In genomic region chr3:94648755-94649590, GRCm38 (mm10) we compare ENCODE assay signal across 8 mouse cellular contexts. TPM values are rescaled to one million over a fixed set of nuclear protein-coding genes. Genes with fewer than 3 reads are reported as not detected.
DNase-seq lines count a peak whose midpoint lies in the region; ATAC-seq lines count a peak whose summit lies in the region.

No protein-coding gene starts in this region.

- no peak overlapping the region for H3K4me2 ChIP-seq in hindbrain, embryonic 16.5 days (ENCODE audit: low read length)
- H3K4me2 ChIP-seq in hindbrain, embryonic 12.5 days (replicated peaks) = no peak overlapping the region
- no peak overlapping the region for H3K4me2 ChIP-seq in heart, embryonic 16.5 days (ENCODE audit: low read depth, low read length)
- H3K4me2 ChIP-seq in lung, embryonic 16.5 days (ENCODE audit: low read depth, low read length) = no peak overlapping the region

- H3K4me3 ChIP-seq in hindbrain, embryonic 16.5 days (ENCODE audit: low read length) = no peak overlapping the region
- no peak overlapping the region for H3K4me3 ChIP-seq in hindbrain, embryonic 12.5 days
- H3K4me3 ChIP-seq in heart, embryonic 16.5 days (ENCODE audit: low read length) = no peak overlapping the region
- no peak overlapping the region for H3K4me3 ChIP-seq in lung, embryonic 16.5 days (ENCODE audit: low read length)

- H3K9ac ChIP-seq in hindbrain, embryonic 16.5 days (ENCODE audit: low read depth, low read length) = no peak overlapping the region
- H3K9ac ChIP-seq in hindbrain, embryonic 12.5 days = no peak overlapping the region
- 0 out of 2 replicates have a peak overlapping the region, but pooled peaks have one; percentile 9 for H3K9ac ChIP-seq in heart, embryonic 16.5 days (ENCODE audit: low read length)
- no peak overlapping the region for H3K9ac ChIP-seq in lung, embryonic 16.5 days (ENCODE audit: low read length)

- ATAC-seq in hindbrain, embryonic 16.5 days = no peak
- no peak for ATAC-seq in hindbrain, embryonic 12.5 days (ENCODE audit: low FRiP score)
- ATAC-seq in heart, embryonic 16.5 days (replicated peaks; ENCODE audit: extremely low read depth, insufficient read depth, low FRiP score) = peak; percentile 85
- peak; percentile 86 for ATAC-seq in lung, embryonic 16.5 days (ENCODE audit: low read depth)

- no peaks in the 10 kb centered on the region for H3K9me3 ChIP-seq in hindbrain, embryonic 16.5 days (ENCODE audit: control insufficient read depth, low read length)
- H3K9me3 ChIP-seq in hindbrain, embryonic 12.5 days (replicated peaks) = no peaks in the 10 kb centered on the region
- no peaks in the 10 kb centered on the region for H3K9me3 ChIP-seq in heart, embryonic 16.5 days (replicated peaks; ENCODE audit: control insufficient read depth, low read length)
- H3K9me3 ChIP-seq in lung, embryonic 16.5 days (ENCODE audit: control insufficient read depth, low read length) = no peaks in the 10 kb centered on the region

- peak; percentile 25 for DNase-seq in adipocyte (ENCODE audit: low spot score)
- DNase-seq in thymus, postnatal 14 days = no peak
- no peak for DNase-seq in natural killer cell, adult 2 months (ENCODE audit: low spot score in 2 of 2)
- no peak for DNase-seq in spleen, postnatal 10 days (ENCODE audit: low spot score in 2 of 2)

- no peaks in the 10 kb centered on the region for H3K27me3 ChIP-seq in hindbrain, embryonic 16.5 days (replicated peaks; ENCODE audit: control insufficient read depth, insufficient read depth, low read length)
- H3K27me3 ChIP-seq in hindbrain, embryonic 12.5 days = no peaks in the 10 kb centered on the region
- H3K27me3 ChIP-seq in heart, embryonic 16.5 days (ENCODE audit: control insufficient read depth, insufficient read depth, low read length) = no peaks in the 10 kb centered on the region
- H3K27me3 ChIP-seq in lung, embryonic 16.5 days (ENCODE audit: control insufficient read depth, insufficient read depth, low read depth, low read length) = no peaks in the 10 kb centered on the region

- no peaks in the 10 kb centered on the region for H3K36me3 ChIP-seq in hindbrain, embryonic 16.5 days (ENCODE audit: control insufficient read depth, insufficient read depth, low read length)
- no peaks in the 10 kb centered on the region for H3K36me3 ChIP-seq in hindbrain, embryonic 12.5 days
- H3K36me3 ChIP-seq in heart, embryonic 16.5 days (ENCODE audit: control insufficient read depth, insufficient read depth) = no peaks in the 10 kb centered on the region
- no peaks in the 10 kb centered on the region for H3K36me3 ChIP-seq in lung, embryonic 16.5 days (ENCODE audit: control insufficient read depth, insufficient read depth, low read length)

- no peaks in the 10 kb centered on the region for H3K4me1 ChIP-seq in hindbrain, embryonic 16.5 days (ENCODE audit: control insufficient read depth, insufficient read depth, low read depth, low read length)
- H3K4me1 ChIP-seq in hindbrain, embryonic 12.5 days = 0 out of 2 replicates have a peak, but pooled peaks cover 6% of the 10 kb centered on the region
- peaks cover 9% of the 10 kb centered on the region for H3K4me1 ChIP-seq in heart, embryonic 16.5 days (ENCODE audit: control insufficient read depth, insufficient read depth, low read length)
- peaks cover 10% of the 10 kb centered on the region for H3K4me1 ChIP-seq in lung, embryonic 16.5 days (replicated peaks; ENCODE audit: control insufficient read depth, insufficient read depth, low read length)

- peak overlapping the region; percentile 3; the same call in 1 of the 2 replicates for H3K27ac ChIP-seq in hindbrain, embryonic 16.5 days (ENCODE audit: low read depth, low read length)
- H3K27ac ChIP-seq in hindbrain, embryonic 12.5 days = no peak overlapping the region
- H3K27ac ChIP-seq in heart, embryonic 16.5 days (ENCODE audit: low read length) = 0 out of 2 replicates have a peak overlapping the region, but pooled peaks have one; percentile 7
- H3K27ac ChIP-seq in lung, embryonic 16.5 days (ENCODE audit: low read length) = peak overlapping the region; percentile 75

- 44% methylated on average over 6 of the region's 6 CpGs for WGBS in hindbrain, embryonic 16.5 days
- WGBS in hindbrain, embryonic 12.5 days = 47% methylated on average over 6 of the region's 6 CpGs
- WGBS in heart, embryonic 16.5 days = 24% methylated on average over 6 of the region's 6 CpGs
- 12% methylated on average over 6 of the region's 6 CpGs for WGBS in lung, embryonic 16.5 days

RNA-seq across cellular contexts. Expression of gene Gm10972, which starts 6.1 kb away (rescaled TPM):
- polyA plus RNA-seq in hindbrain, embryonic 16.5 days (2015; fragmentation: Nextera tagmentation; extraction: Ambion mirVana) = not detected in 2 replicates
- not detected in 2 replicates for polyA plus RNA-seq in hindbrain, embryonic 12.5 days (2016; fragmentation: Nextera tagmentation; extraction: Ambion mirVana)
- polyA plus RNA-seq in heart, embryonic 16.5 days (2015; fragmentation: Nextera tagmentation; extraction: Ambion mirVana) = not detected in 2 replicates
- not detected in 2 replicates for polyA plus RNA-seq in lung, embryonic 16.5 days (2015; fragmentation: Nextera tagmentation; extraction: Ambion mirVana)

RNA-seq across cellular contexts. Expression of gene Tuft1, which starts 9.7 kb away (rescaled TPM):
- polyA plus RNA-seq in hindbrain, embryonic 16.5 days (2015; fragmentation: Nextera tagmentation; extraction: Ambion mirVana) = 9.0 TPM in 2 replicates
- polyA plus RNA-seq in hindbrain, embryonic 12.5 days (2016; fragmentation: Nextera tagmentation; extraction: Ambion mirVana) = 2.9 and 4.1 TPM in 2 replicates
- polyA plus RNA-seq in heart, embryonic 16.5 days (2015; fragmentation: Nextera tagmentation; extraction: Ambion mirVana) = 6.4 and 7.0 TPM in 2 replicates
- 10.9 and 11.9 TPM in 2 replicates for polyA plus RNA-seq in lung, embryonic 16.5 days (2015; fragmentation: Nextera tagmentation; extraction: Ambion mirVana)

RNA-seq across cellular contexts. Expression of gene Selenbp2, which starts 44.4 kb away (rescaled TPM):
- polyA plus RNA-seq in hindbrain, embryonic 16.5 days (2015; fragmentation: Nextera tagmentation; extraction: Ambion mirVana) = 0.75 TPM in 1 of 2 replicates, not detected in the other
- polyA plus RNA-seq in hindbrain, embryonic 12.5 days (2016; fragmentation: Nextera tagmentation; extraction: Ambion mirVana) = not detected in 2 replicates
- polyA plus RNA-seq in heart, embryonic 16.5 days (2015; fragmentation: Nextera tagmentation; extraction: Ambion mirVana) = 4.0 and 4.3 TPM in 2 replicates
- 8.9 and 13.3 TPM in 2 replicates for polyA plus RNA-seq in lung, embryonic 16.5 days (2015; fragmentation: Nextera tagmentation; extraction: Ambion mirVana)

Comparison
In these comparisons a context has a peak if more than half of its experiments do, and no peak if none do; other contexts are left out.
1. ATAC-seq: peak in heart, embryonic 16.5 days (single experiment) and lung, embryonic 16.5 days (single experiment); none in hindbrain, embryonic 16.5 days (single experiment) and hindbrain, embryonic 12.5 days (single experiment).